Mouse (Mus musculus) stomach, postnatal 0 days (tissue): ENCODE results near the gene Dnaja3.

Source experiments
- CTCF ChIP-seq: IDR thresholded peaks from 2 replicates; pipeline ENCODE4 v1.5.1; 2016; ENCODE audit warnings: antibody characterized with exemption, low read depth, mild to moderate bottlenecking, moderate library complexity
- EP300 ChIP-seq: optimal IDR thresholded peaks from 2 replicates; pipeline ENCODE3; 2016; ENCODE audit warnings: antibody characterized with exemption

- no peak for TF ChIP-seq CTCF
- TF ChIP-seq EP300: no peak
Measured at GRCm38 (mm10) chr16:4711173-4711572, 71.4 kb downstream of the Dnaja3 start.
